13 mouse cellular contexts compared by ENCODE assay signal in genomic region chr19:26612995-26613394, GRCm38 (mm10). TPM values are rescaled to one million over a fixed set of nuclear protein-coding genes. Genes with fewer than 3 reads are reported as not detected.
DNase-seq lines count a peak whose midpoint lies in the region; ATAC-seq and TF ChIP-seq lines count a peak whose summit lies in the region.
"Had no signal": no experiment of that assay in that cellular context is flagged by ENCODE, and none has a peak within 500 bp of the region (broad histone marks: within the 10 kb centered on the region; RNA-seq: fewer than 3 reads in every experiment).

No protein-coding gene starts in this region.

- no peak overlapping the region for H3K9ac ChIP-seq in intestine, embryonic 15.5 days
- H3K9ac ChIP-seq in intestine, postnatal 0 days (ENCODE audit: low read depth, low read length) = no peak overlapping the region
- H3K9ac ChIP-seq in MEL (ENCODE audit: control insufficient read depth, low read depth, low read length, poor library complexity, severe bottlenecking) = no peak overlapping the region
- no peak overlapping the region for H3K9ac ChIP-seq in lung, postnatal 0 days (replicated peaks; ENCODE audit: low read depth)
- H3K9ac ChIP-seq: forebrain, embryonic 13.5 days; midbrain, embryonic 15.5 days had no signal

- H3K36me3 ChIP-seq in intestine, embryonic 15.5 days = no peaks in the 10 kb centered on the region
- no peaks in the 10 kb centered on the region for H3K36me3 ChIP-seq in intestine, postnatal 0 days (ENCODE audit: control insufficient read depth, insufficient read depth)
- H3K36me3 ChIP-seq in MEL (ENCODE audit: control insufficient read depth in 1 of 2, insufficient read depth in 2 of 2, low read length in 2 of 2) = peaks cover 0 to 43% of the 10 kb centered on the region in 2 experiments; a peak in 2 of 4 replicates
- no peaks in the 10 kb centered on the region for H3K36me3 ChIP-seq in lung, postnatal 0 days (ENCODE audit: insufficient read depth, low read length)
- H3K36me3 ChIP-seq: embryonic facial prominence, embryonic 10.5 days; midbrain, embryonic 15.5 days had no signal

- H3K4me2 ChIP-seq in intestine, embryonic 15.5 days (replicated peaks) = no peak overlapping the region
- no peak overlapping the region for H3K4me2 ChIP-seq in intestine, postnatal 0 days (replicated peaks; ENCODE audit: low read depth)
- no peak overlapping the region for H3K4me2 ChIP-seq in lung, postnatal 0 days (replicated peaks; ENCODE audit: low read depth, low read length)
- H3K4me2 ChIP-seq: forebrain, embryonic 13.5 days; midbrain, embryonic 15.5 days had no signal

- peaks cover 10% of the 10 kb centered on the region for H3K4me1 ChIP-seq in intestine, embryonic 15.5 days (replicated peaks)
- peaks cover 11% of the 10 kb centered on the region; the same call in 1 of the 2 replicates for H3K4me1 ChIP-seq in intestine, postnatal 0 days (replicated peaks; ENCODE audit: control insufficient read depth, insufficient read depth, low read length)
- peaks cover 35 to 38% of the 10 kb centered on the region in 2 experiments for H3K4me1 ChIP-seq in MEL (ENCODE audit: control insufficient read depth in 1 of 2, insufficient read depth in 2 of 2, low read length in 2 of 2)
- H3K4me1 ChIP-seq in lung, postnatal 0 days (ENCODE audit: insufficient read depth, low read depth, low read length) = peaks cover 6% of the 10 kb centered on the region; the same call in 1 of the 2 replicates

- H3K4me3 ChIP-seq in intestine, embryonic 15.5 days (replicated peaks) = no peak overlapping the region
- no peak overlapping the region for H3K4me3 ChIP-seq in intestine, postnatal 0 days (ENCODE audit: low read depth, low read length)
- peak overlapping the region in 1 of 2 experiments; percentile 31; a peak in 2 of 4 replicates for H3K4me3 ChIP-seq in MEL (ENCODE audit: control insufficient read depth in 1 of 2, insufficient read depth in 1 of 2, low read depth in 2 of 2, low read length in 2 of 2)
- H3K4me3 ChIP-seq in lung, postnatal 0 days (ENCODE audit: low read depth, low read length) = no peak overlapping the region
- H3K4me3 ChIP-seq: embryonic facial prominence, embryonic 10.5 days; forebrain, embryonic 13.5 days; midbrain, embryonic 15.5 days had no signal

- H3K27me3 ChIP-seq in intestine, embryonic 15.5 days (replicated peaks) = no peaks in the 10 kb centered on the region
- no peaks in the 10 kb centered on the region for H3K27me3 ChIP-seq in intestine, postnatal 0 days (replicated peaks; ENCODE audit: control insufficient read depth, insufficient read depth, low read length)
- H3K27me3 ChIP-seq in MEL (ENCODE audit: control insufficient read depth in 1 of 2, insufficient read depth in 2 of 2, low read length in 2 of 2) = no peaks in the 10 kb centered on the region
- H3K27me3 ChIP-seq in lung, postnatal 0 days (replicated peaks; ENCODE audit: insufficient read depth, low read length) = no peaks in the 10 kb centered on the region
- H3K27me3 ChIP-seq: CH12.LX had no signal

- TF ChIP-seq POLR2A in MEL (IDR thresholded peaks at IDR 0.05; ENCODE audit: control insufficient read depth in 1 of 2, insufficient read depth in 1 of 2, low read depth in 1 of 2, low read length in 2 of 2, poor library complexity in 1 of 2) = no peak

- H3K79me2 ChIP-seq in MEL (ENCODE audit: control insufficient read depth, insufficient read depth, low read length, poor library complexity) = peaks cover 14% of the 10 kb centered on the region

- peak; percentile 50; the same call in 1 of the 2 replicates for ATAC-seq in intestine, embryonic 15.5 days
- ATAC-seq in intestine, postnatal 0 days = no peak
- peak; percentile 67; the same call in 1 of the 2 replicates for ATAC-seq in erythroblast, adult 5-6 weeks (replicated peaks; ENCODE audit: low FRiP score, poor library complexity, severe bottlenecking)
- peak; percentile 83 for ATAC-seq in lung, postnatal 0 days
- ATAC-seq: forebrain, embryonic 13.5 days; hindbrain, postnatal 0 days; midbrain, embryonic 15.5 days had no signal

- H3K27ac ChIP-seq in intestine, embryonic 15.5 days = no peak overlapping the region
- H3K27ac ChIP-seq in intestine, postnatal 0 days (ENCODE audit: low read depth, low read length) = no peak overlapping the region
- peak overlapping the region; percentile 46 for H3K27ac ChIP-seq in MEL (ENCODE audit: control insufficient read depth, low read depth, low read length)
- H3K27ac ChIP-seq in lung, postnatal 0 days (ENCODE audit: low read length) = no peak overlapping the region
- H3K27ac ChIP-seq: embryonic facial prominence, embryonic 10.5 days; forebrain, embryonic 13.5 days; hindbrain, postnatal 0 days; midbrain, embryonic 15.5 days had no signal

- peak; percentile 83 to 85 for TF ChIP-seq EP300 in MEL (IDR thresholded peaks at IDR 0.05; ENCODE audit: low read depth in 1 of 2, low read length in 2 of 2)
- peak; percentile 55; the same call in 1 of the 2 replicates for TF ChIP-seq EP300 in lung, postnatal 0 days (IDR thresholded peaks at IDR 0.05)

- WGBS in intestine, embryonic 15.5 days = 53% methylated on average over 4 of the region's 4 CpGs
- 49% methylated on average over 4 of the region's 4 CpGs for WGBS in intestine, postnatal 0 days
- WGBS in lung, postnatal 0 days = 48% methylated on average over 4 of the region's 4 CpGs

- peak; percentile 77 for DNase-seq in MEL (ENCODE audit: low read depth, low spot score)
- DNase-seq in lung, postnatal 0 days (ENCODE audit: low spot score) = peak; percentile 24
- DNase-seq in right cerebral cortex, adult 18-20 months = no peak
- DNase-seq in frontal cortex, postnatal 25 days (ENCODE audit: low spot score in 2 of 2) = no peak
- DNase-seq: cerebellum, adult 11 months had no signal

- H3K9me3 ChIP-seq in intestine, embryonic 15.5 days = no peaks in the 10 kb centered on the region
- H3K9me3 ChIP-seq in intestine, postnatal 0 days (ENCODE audit: control insufficient read depth) = no peaks in the 10 kb centered on the region
- no peaks in the 10 kb centered on the region for H3K9me3 ChIP-seq in MEL (replicated peaks; ENCODE audit: insufficient read depth, low read length)
- no peaks in the 10 kb centered on the region for H3K9me3 ChIP-seq in lung, postnatal 0 days (ENCODE audit: low read length)
- H3K9me3 ChIP-seq: embryonic facial prominence, embryonic 10.5 days; forebrain, embryonic 13.5 days; midbrain, embryonic 15.5 days had no signal

- no peak for TF ChIP-seq RAD21 in MEL (IDR thresholded peaks at IDR 0.05; ENCODE audit: low read depth, low read length)

- TF ChIP-seq CTCF in intestine, postnatal 0 days (IDR thresholded peaks at IDR 0.05; ENCODE audit: low read depth) = no peak
- TF ChIP-seq CTCF in MEL (IDR thresholded peaks at IDR 0.05 in 2 of 3, conservative IDR thresholded peaks at IDR 0.05 in 1 of 3; ENCODE audit: control insufficient read depth in 1 of 3, insufficient read depth in 1 of 3, low read depth in 2 of 3, low read length in 3 of 3, poor library complexity in 1 of 3, severe bottlenecking in 1 of 3) = no peak
- TF ChIP-seq CTCF in lung, postnatal 0 days (IDR thresholded peaks at IDR 0.05) = no peak

TF ChIP-seq in MEL, 35 proteins besides CTCF, POLR2A, EP300 and RAD21:
- TF ChIP-seq TAL1 (IDR thresholded peaks at IDR 0.05; ENCODE audit: low read length) (peak; percentile 85), ETS1 (IDR thresholded peaks at IDR 0.05; ENCODE audit: low read depth, low read length) (peak; percentile 74), POLR2AphosphoS2 (IDR thresholded peaks at IDR 0.05; ENCODE audit: low read length) (no peak), MAX (IDR thresholded peaks at IDR 0.05; ENCODE audit: low read length) (no peak), ZNF384 (IDR thresholded peaks at IDR 0.05; ENCODE audit: low read depth, low read length) (no peak), TCF12 (IDR thresholded peaks at IDR 0.05; ENCODE audit: low read depth, low read length) (peak; percentile 89), MEF2A (IDR thresholded peaks at IDR 0.05; ENCODE audit: extremely low read depth, insufficient replicate concordance, low read depth, low read length, poor library complexity, severe bottlenecking) (peak; percentile 49; the same call in 1 of the 2 replicates), RCOR1 (IDR thresholded peaks at IDR 0.05; ENCODE audit: low read depth, low read length) (peak; percentile 68), MYB (IDR thresholded peaks at IDR 0.05; ENCODE audit: low read depth, low read length) (no peak), NELFE (IDR thresholded peaks at IDR 0.05; ENCODE audit: low read depth, low read length) (no peak), GATA1 (IDR thresholded peaks at IDR 0.05; ENCODE audit: low read depth, low read length) (peak; percentile 79), MAFK (IDR thresholded peaks at IDR 0.05; ENCODE audit: borderline replicate concordance, low read depth, low read length) (peak; percentile 36; the same call in 1 of the 2 replicates)

RNA-seq across cellular contexts. Expression of gene Smarca2, which starts 8.1 kb away (rescaled TPM):
- 36.3 and 38.1 TPM in 2 replicates for polyA plus RNA-seq in intestine, embryonic 15.5 days (2015; fragmentation: Nextera tagmentation; extraction: Ambion mirVana)
- 18.1 and 21.0 TPM in 2 replicates for polyA plus RNA-seq in intestine, postnatal 0 days (2015; fragmentation: Nextera tagmentation; extraction: Ambion mirVana)
- 6.6 and 7.1 TPM in 2 replicates for total RNA-seq in MEL (2012; rRNA removed)
- polyA plus RNA-seq in MEL (2012; ENCODE audit: insufficient read depth in 1 of 2, insufficient read length in 2 of 2, low read depth in 1 of 2, low replicate concordance in 2 of 2, missing spikeins in 1 of 2) = 10 to 100 TPM in 1 of 2 experiments, not detected in 1; 23.2 TPM
- total RNA-seq in erythroblast, adult 5-6 weeks (2015; ENCODE audit: low replicate concordance) = 24.9 and 37.1 TPM in 2 replicates
- total RNA-seq in erythroblast, adult 5-6 weeks (2017; ENCODE audit: low replicate concordance) = 6.8 and 21.5 TPM in 2 replicates
- 46.3 and 69.8 TPM in 2 replicates for polyA plus RNA-seq in lung, postnatal 0 days (2015; fragmentation: Nextera tagmentation; extraction: Ambion mirVana)

Comparison
In these comparisons a context has a peak if more than half of its experiments do, and no peak if none do; other contexts are left out.
1. DNase-seq: peak in MEL (single experiment) and lung, postnatal 0 days (single experiment); none in right cerebral cortex, adult 18-20 months (single experiment) and frontal cortex, postnatal 25 days (0 of 2).